ENCODE assay signal across 7 mouse cellular contexts in the genomic region with DNA sequence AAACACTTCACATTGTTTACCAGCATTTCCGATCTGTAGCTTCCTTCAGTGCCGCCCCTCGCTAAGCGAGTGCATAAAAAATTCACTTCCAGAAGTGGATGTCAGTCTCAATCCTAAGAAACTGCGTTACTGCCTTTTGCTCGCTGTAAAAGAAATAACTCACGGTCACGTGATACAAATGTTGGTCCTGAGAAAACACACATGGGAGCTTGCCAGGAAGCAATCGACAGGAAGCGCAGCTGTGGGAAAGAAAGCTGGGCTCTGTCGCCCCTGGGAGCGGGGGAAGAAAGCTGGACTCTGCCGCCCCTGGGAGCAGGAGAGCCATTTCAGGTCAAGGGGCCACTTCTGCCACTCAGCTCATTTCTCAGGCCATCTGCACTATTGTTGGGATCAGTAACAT. TPM values are rescaled to one million over a fixed set of nuclear protein-coding genes. Genes with fewer than 3 reads are reported as not detected.
DNase-seq lines count a peak whose midpoint lies in the region; ATAC-seq and TF ChIP-seq lines count a peak whose summit lies in the region.

No protein-coding gene starts in this region.

- no peaks in the 10 kb centered on the region for H3K27me3 ChIP-seq in heart, embryonic 10.5 days (ENCODE audit: insufficient read depth, poor library complexity, severe bottlenecking)
- no peaks in the 10 kb centered on the region for H3K27me3 ChIP-seq in lung, postnatal 0 days (replicated peaks; ENCODE audit: insufficient read depth, low read length)

- peak overlapping the region; percentile 32; the same call in 1 of the 2 replicates for H3K4me3 ChIP-seq in heart, embryonic 10.5 days
- H3K4me3 ChIP-seq in lung, postnatal 0 days (ENCODE audit: low read depth, low read length) = peak overlapping the region; percentile 14; the same call in 1 of the 2 replicates

- TF ChIP-seq EP300 in lung, postnatal 0 days (IDR thresholded peaks at IDR 0.05) = peak; percentile 26; the same call in 1 of the 2 replicates

- no peak overlapping the region for H3K9ac ChIP-seq in lung, postnatal 0 days (replicated peaks; ENCODE audit: low read depth)

- H3K27ac ChIP-seq in heart, embryonic 10.5 days = peak overlapping the region; percentile 64; the same call in 1 of the 2 replicates
- H3K27ac ChIP-seq in lung, postnatal 0 days (ENCODE audit: low read length) = peak overlapping the region; percentile 43

- ATAC-seq in lung, postnatal 0 days = peak; percentile 6; the same call in 1 of the 2 replicates

- WGBS in heart, embryonic 10.5 days = 53% methylated on average over 13 of the region's 13 CpGs
- WGBS in lung, postnatal 0 days = 8% methylated on average over 13 of the region's 13 CpGs

- H3K4me1 ChIP-seq in heart, embryonic 10.5 days = peaks cover 14% of the 10 kb centered on the region
- H3K4me1 ChIP-seq in lung, postnatal 0 days (ENCODE audit: insufficient read depth, low read depth, low read length) = peaks cover 15% of the 10 kb centered on the region

- H3K9me3 ChIP-seq in heart, embryonic 10.5 days = no peaks in the 10 kb centered on the region
- H3K9me3 ChIP-seq in lung, postnatal 0 days (ENCODE audit: low read length) = no peaks in the 10 kb centered on the region

- peak overlapping the region; percentile 42 for H3K4me2 ChIP-seq in lung, postnatal 0 days (replicated peaks; ENCODE audit: low read depth, low read length)

- peak; percentile 20 for DNase-seq in thymus, postnatal 14 days
- no peak for DNase-seq in thymus, postnatal 0 days (ENCODE audit: low spot score)
- no peak for DNase-seq in heart, embryonic 10.5 days (ENCODE audit: low spot score)
- DNase-seq in kidney, adult 9 months = peak; percentile 33
- DNase-seq in lung, postnatal 0 days (ENCODE audit: low spot score) = peak; percentile 80
- DNase-seq in yolk sac, embryonic 10.5 days (ENCODE audit: low spot score) = peak; percentile 37
- no peak for DNase-seq in spleen, adult 18-20 months

- TF ChIP-seq CTCF in lung, postnatal 0 days (IDR thresholded peaks at IDR 0.05) = no peak

- no peaks in the 10 kb centered on the region for H3K36me3 ChIP-seq in heart, embryonic 10.5 days
- H3K36me3 ChIP-seq in lung, postnatal 0 days (ENCODE audit: insufficient read depth, low read length) = no peaks in the 10 kb centered on the region

RNA-seq across cellular contexts. Expression of a gene that starts 9.5 kb away (rescaled TPM):
- polyA plus RNA-seq in thymus, postnatal 0 days (2015; fragmentation: Nextera tagmentation; extraction: Ambion mirVana) = 0.36 and 1.6 TPM in 2 replicates
- 0.20 and 0.36 TPM in 2 replicates for polyA plus RNA-seq in heart, embryonic 10.5 days (2016; fragmentation: Nextera tagmentation; extraction: Ambion mirVana)
- polyA plus RNA-seq in lung, postnatal 0 days (2015; fragmentation: Nextera tagmentation; extraction: Ambion mirVana) = 0.10 TPM in 1 of 2 replicates, not detected in the other

RNA-seq across cellular contexts. Expression of a gene that starts 39.3 kb away (rescaled TPM):
- 92.1 and 120 TPM in 2 replicates for polyA plus RNA-seq in thymus, postnatal 0 days (2015; fragmentation: Nextera tagmentation; extraction: Ambion mirVana)
- 14.4 and 17.2 TPM in 2 replicates for polyA plus RNA-seq in heart, embryonic 10.5 days (2016; fragmentation: Nextera tagmentation; extraction: Ambion mirVana)
- polyA plus RNA-seq in lung, postnatal 0 days (2015; fragmentation: Nextera tagmentation; extraction: Ambion mirVana) = 1.7 and 1.8 TPM in 2 replicates

RNA-seq across cellular contexts. Expression of a gene that starts 39.4 kb away (rescaled TPM):
- 7.2 TPM in 2 replicates for polyA plus RNA-seq in thymus, postnatal 0 days (2015; fragmentation: Nextera tagmentation; extraction: Ambion mirVana)
- polyA plus RNA-seq in heart, embryonic 10.5 days (2016; fragmentation: Nextera tagmentation; extraction: Ambion mirVana) = 5.9 and 8.5 TPM in 2 replicates
- 9.0 and 10.2 TPM in 2 replicates for polyA plus RNA-seq in lung, postnatal 0 days (2015; fragmentation: Nextera tagmentation; extraction: Ambion mirVana)

Comparison
In these comparisons a context has a peak if more than half of its experiments do, and no peak if none do; other contexts are left out.
1. DNase-seq: peak in thymus, postnatal 14 days (single experiment), kidney, adult 9 months (single experiment), lung, postnatal 0 days (single experiment) and yolk sac, embryonic 10.5 days (single experiment); none in thymus, postnatal 0 days (single experiment), heart, embryonic 10.5 days (single experiment) and spleen, adult 18-20 months (0 of 2).